In genomic region chr6:117676064-117676821, GRCm38 (mm10) we compare ENCODE assay signal across 10 mouse cellular contexts.
DNase-seq lines count a peak whose midpoint lies in the region; ATAC-seq lines count a peak whose summit lies in the region.
"Had no signal": no experiment of that assay in that cellular context is flagged by ENCODE, and none has a peak within 500 bp of the region (broad histone marks: within the 10 kb centered on the region; RNA-seq: fewer than 3 reads in every experiment).

No protein-coding gene starts in this region.

- no peak overlapping the region for H3K27ac ChIP-seq in neural tube, embryonic 14.5 days (ENCODE audit: low read depth, low read length)

- no peaks in the 10 kb centered on the region for H3K36me3 ChIP-seq in neural tube, embryonic 14.5 days (ENCODE audit: control insufficient read depth, insufficient read depth, low read length)
- H3K36me3 ChIP-seq: heart, embryonic 12.5 days had no signal

- no peak overlapping the region for H3K9ac ChIP-seq in neural tube, embryonic 14.5 days (replicated peaks; ENCODE audit: low read depth, low read length)
- H3K9ac ChIP-seq: heart, embryonic 12.5 days had no signal

- no peak for DNase-seq in neural tube, embryonic 10.5 days (ENCODE audit: extremely low spot score, low spot score)
- peak; percentile 61 to 65 for DNase-seq in kidney, adult 8-10 months
- DNase-seq in natural killer cell, adult 2 months (ENCODE audit: low spot score in 2 of 2), result peak; percentile 27 to 60
- no peak for DNase-seq in spleen, postnatal 4 days (ENCODE audit: low spot score in 2 of 2)
- no peak for DNase-seq in adrenal gland, adult 2 months
- DNase-seq: cerebellum, adult 11 months had no signal

- no peak overlapping the region for H3K4me2 ChIP-seq in neural tube, embryonic 14.5 days (ENCODE audit: low read depth, low read length)
- H3K4me2 ChIP-seq: heart, embryonic 12.5 days had no signal

- H3K27me3 ChIP-seq in neural tube, embryonic 14.5 days (ENCODE audit: control insufficient read depth, insufficient read depth, low read length), result no peaks in the 10 kb centered on the region

- no peaks in the 10 kb centered on the region for H3K9me3 ChIP-seq in neural tube, embryonic 14.5 days (ENCODE audit: control insufficient read depth, low read length)

- WGBS in neural tube, embryonic 14.5 days, result 42% methylated on average over 10 of the region's 10 CpGs

- no peaks in the 10 kb centered on the region for H3K4me1 ChIP-seq in neural tube, embryonic 14.5 days (ENCODE audit: control insufficient read depth, insufficient read depth, low read length)
- H3K4me1 ChIP-seq: heart, embryonic 12.5 days had no signal

- no peak overlapping the region for H3K4me3 ChIP-seq in neural tube, embryonic 14.5 days (ENCODE audit: low read depth, low read length)
- H3K4me3 ChIP-seq: heart, embryonic 12.5 days had no signal

- ATAC-seq in neural tube, embryonic 14.5 days (ENCODE audit: low read depth), result peak; percentile 17; the same call in 1 of the 2 replicates
- ATAC-seq in common myeloid progenitor, adult 5-6 weeks (replicated peaks; ENCODE audit: low read depth, poor library complexity, severe bottlenecking), result peak; percentile 68
- no peak for ATAC-seq in inflammation-experienced regulatory T-cells, adult 6 months

Comparison
In these comparisons a context has a peak if more than half of its experiments do, and no peak if none do; other contexts are left out.
1. DNase-seq: peak in kidney, adult 8-10 months (2 of 2) and natural killer cell, adult 2 months (2 of 2); none in neural tube, embryonic 10.5 days (single experiment), spleen, postnatal 4 days (0 of 2) and adrenal gland, adult 2 months (single experiment).